Mouse (Mus musculus): ENCODE data around the gene Gm17657. TPM values are rescaled to one million over a fixed set of nuclear protein-coding genes. Genes with fewer than 3 reads are reported as not detected.

Gm17657 gene
- polyA plus RNA-seq, 1 experiment = not detected

GRCm38 (mm10) chr17:29585446-29585845 is 36.0 kb upstream of the Gm17657 start:
- TF ChIP-seq POLR2A (IDR thresholded peaks at IDR 0.05; ENCODE audit: low read depth, low read length) (no peak), CTCF (IDR thresholded peaks at IDR 0.05; ENCODE audit: extremely low read depth, insufficient read length, insufficient replicate concordance, low read depth, low read length) (no peak)
- Histone ChIP-seq H3K27ac (ENCODE audit: insufficient read depth, low read depth, low read length) (no peak overlapping the region), H3K4me1 (ENCODE audit: control insufficient read depth, insufficient read depth, insufficient read length, low read length) (peaks cover 4% of the 10 kb centered on the region; the same call in 1 of the 2 replicates), H3K27me3 (ENCODE audit: control insufficient read depth, insufficient read depth, low read length) (no peaks in the 10 kb centered on the region), H3K36me3 (ENCODE audit: control insufficient read depth, insufficient read depth, low read length) (peaks cover 3% of the 10 kb centered on the region), H3K4me3 (ENCODE audit: low read depth, low read length) (no peak overlapping the region)
- 82% methylated on average over 6 of the region's 6 CpGs for WGBS

GRCm38 (mm10) chr17:29584737-29585136 is 35.3 kb upstream of the Gm17657 start:
- Histone ChIP-seq H3K27ac (ENCODE audit: insufficient read depth, low read depth, low read length) (no peak overlapping the region), H3K4me3 (ENCODE audit: low read depth, low read length) (no peak overlapping the region), H3K4me1 (ENCODE audit: control insufficient read depth, insufficient read depth, insufficient read length, low read length) (peaks cover 6% of the 10 kb centered on the region; the same call in 1 of the 2 replicates), H3K36me3 (ENCODE audit: control insufficient read depth, insufficient read depth, low read length) (peaks cover 3% of the 10 kb centered on the region), H3K27me3 (ENCODE audit: control insufficient read depth, insufficient read depth, low read length) (no peaks in the 10 kb centered on the region)
- TF ChIP-seq POLR2A (IDR thresholded peaks at IDR 0.05; ENCODE audit: low read depth, low read length) (no peak), CTCF (IDR thresholded peaks at IDR 0.05; ENCODE audit: extremely low read depth, insufficient read length, insufficient replicate concordance, low read depth, low read length) (no peak)
- WGBS = 90% methylated on average over 3 of the region's 3 CpGs

GRCm38 (mm10) chr17:29584306-29584705 is 34.9 kb upstream of the Gm17657 start:
- no peak overlapping the region for H3K27ac ChIP-seq (ENCODE audit: insufficient read depth, low read depth, low read length)
- no peak for TF ChIP-seq POLR2A (IDR thresholded peaks at IDR 0.05; ENCODE audit: low read depth, low read length)
- no peak for TF ChIP-seq CTCF (IDR thresholded peaks at IDR 0.05; ENCODE audit: extremely low read depth, insufficient read length, insufficient replicate concordance, low read depth, low read length)
- H3K36me3 ChIP-seq (ENCODE audit: control insufficient read depth, insufficient read depth, low read length) = peaks cover 3% of the 10 kb centered on the region

GRCm38 (mm10) chr17:29583569-29583968 is 34.1 kb upstream of the Gm17657 start:
- H3K27me3 ChIP-seq (ENCODE audit: control insufficient read depth, insufficient read depth, low read length) = no peaks in the 10 kb centered on the region
- H3K4me3 ChIP-seq (ENCODE audit: low read depth, low read length) = no peak overlapping the region
- peaks cover 16% of the 10 kb centered on the region; the same call in 1 of the 2 replicates for H3K4me1 ChIP-seq (ENCODE audit: control insufficient read depth, insufficient read depth, insufficient read length, low read length)
- TF ChIP-seq POLR2A (IDR thresholded peaks at IDR 0.05; ENCODE audit: low read depth, low read length) (no peak), CTCF (IDR thresholded peaks at IDR 0.05; ENCODE audit: extremely low read depth, insufficient read length, insufficient replicate concordance, low read depth, low read length) (no peak)
- no peak overlapping the region for H3K27ac ChIP-seq (ENCODE audit: insufficient read depth, low read depth, low read length)
- peaks cover 9% of the 10 kb centered on the region for H3K36me3 ChIP-seq (ENCODE audit: control insufficient read depth, insufficient read depth, low read length)
- WGBS = 86% methylated on average over 5 of the region's 5 CpGs

More at GRCm38 (mm10) chr17:29584306-29584705, 34.9 kb upstream of the Gm17657 start:
- 86% methylated on average over 5 of the region's 5 CpGs for WGBS
- Histone ChIP-seq H3K4me3 (ENCODE audit: low read depth, low read length) (no peak overlapping the region), H3K27me3 (ENCODE audit: control insufficient read depth, insufficient read depth, low read length) (no peaks in the 10 kb centered on the region), H3K4me1 (ENCODE audit: control insufficient read depth, insufficient read depth, insufficient read length, low read length) (peaks cover 9% of the 10 kb centered on the region; the same call in 1 of the 2 replicates)

- no peak for TF ChIP-seq POLR2A (IDR thresholded peaks at IDR 0.05; ENCODE audit: low read depth, low read length)
- TF ChIP-seq CTCF (IDR thresholded peaks at IDR 0.05; ENCODE audit: extremely low read depth, insufficient read length, insufficient replicate concordance, low read depth, low read length) = no peak
- 30% methylated on average over 4 of the region's 4 CpGs for WGBS
Measured at GRCm38 (mm10) chr17:29579579-29580126, 30.2 kb upstream of the Gm17657 start.

GRCm38 (mm10) chr17:29569831-29570230 is 20.4 kb upstream of the Gm17657 start:
- Histone ChIP-seq H3K4me1 (ENCODE audit: control insufficient read depth, insufficient read depth, insufficient read length, low read length) (no peaks in the 10 kb centered on the region), H3K27me3 (ENCODE audit: control insufficient read depth, insufficient read depth, low read length) (no peaks in the 10 kb centered on the region), H3K36me3 (ENCODE audit: control insufficient read depth, insufficient read depth, low read length) (peaks cover 51% of the 10 kb centered on the region), H3K4me3 (ENCODE audit: low read depth, low read length) (no peak overlapping the region), H3K27ac (ENCODE audit: insufficient read depth, low read depth, low read length) (no peak overlapping the region)
- WGBS = 92% methylated on average over 6 of the region's 6 CpGs
- no peak for TF ChIP-seq CTCF (IDR thresholded peaks at IDR 0.05; ENCODE audit: extremely low read depth, insufficient read length, insufficient replicate concordance, low read depth, low read length)
- no peak for TF ChIP-seq POLR2A (IDR thresholded peaks at IDR 0.05; ENCODE audit: low read depth, low read length)

More at GRCm38 (mm10) chr17:29579579-29580126, 30.2 kb upstream of the Gm17657 start:
- peaks cover 18% of the 10 kb centered on the region; the same call in 1 of the 2 replicates for H3K4me1 ChIP-seq (ENCODE audit: control insufficient read depth, insufficient read depth, insufficient read length, low read length)
- peak overlapping the region; percentile 79 for H3K27ac ChIP-seq (ENCODE audit: insufficient read depth, low read depth, low read length)
- no peaks in the 10 kb centered on the region for H3K27me3 ChIP-seq (ENCODE audit: control insufficient read depth, insufficient read depth, low read length)
- peak overlapping the region; percentile 4; the same call in 1 of the 2 replicates for H3K4me3 ChIP-seq (ENCODE audit: low read depth, low read length)
- peaks cover 28% of the 10 kb centered on the region for H3K36me3 ChIP-seq (ENCODE audit: control insufficient read depth, insufficient read depth, low read length)

- Histone ChIP-seq H3K36me3 (ENCODE audit: control insufficient read depth, insufficient read depth, low read length) (peaks cover 55% of the 10 kb centered on the region), H3K4me1 (ENCODE audit: control insufficient read depth, insufficient read depth, insufficient read length, low read length) (no peaks in the 10 kb centered on the region), H3K27me3 (ENCODE audit: control insufficient read depth, insufficient read depth, low read length) (no peaks in the 10 kb centered on the region), H3K4me3 (ENCODE audit: low read depth, low read length) (no peak overlapping the region), H3K27ac (ENCODE audit: insufficient read depth, low read depth, low read length) (no peak overlapping the region)
- TF ChIP-seq CTCF (IDR thresholded peaks at IDR 0.05; ENCODE audit: extremely low read depth, insufficient read length, insufficient replicate concordance, low read depth, low read length) (no peak), POLR2A (IDR thresholded peaks at IDR 0.05; ENCODE audit: low read depth, low read length) (no peak)
- WGBS = 91% methylated on average over 15 of the region's 15 CpGs
Measured at GRCm38 (mm10) chr17:29568435-29568834, 19.0 kb upstream of the Gm17657 start.
